Mouse (Mus musculus): ENCODE data around the gene Olfr1475.
"Not testable (repeated sequence)": the region's sequence is repeated elsewhere in the genome, so short reads cannot be mapped to it uniquely, and the experiment has no call there.

Olfr1475 gene

DNA sequence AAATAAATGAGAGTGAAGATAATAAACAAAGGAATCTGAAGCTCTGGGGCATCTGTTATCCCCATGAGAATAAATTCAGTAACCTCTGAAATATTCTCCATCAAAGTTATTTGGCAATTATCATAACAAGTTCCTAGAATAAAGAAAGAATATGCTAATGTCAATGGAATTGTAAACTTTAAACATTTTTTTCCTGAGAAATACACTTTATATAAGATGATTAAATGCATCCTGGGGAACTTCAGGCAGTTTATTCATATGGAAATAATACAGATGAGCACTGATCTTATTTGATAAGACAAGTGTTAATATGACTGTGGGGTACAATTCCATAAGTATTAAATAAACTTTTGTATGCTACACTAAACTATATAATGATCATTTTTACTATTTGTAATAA, at the start of gene Olfr1475:
Gene Olfr1475 (minus strand): TSS at position 101 of the 400 bp plus-strand sequence.
- no peak for DNase-seq (ENCODE audit: low read depth, low spot score)

DNA sequence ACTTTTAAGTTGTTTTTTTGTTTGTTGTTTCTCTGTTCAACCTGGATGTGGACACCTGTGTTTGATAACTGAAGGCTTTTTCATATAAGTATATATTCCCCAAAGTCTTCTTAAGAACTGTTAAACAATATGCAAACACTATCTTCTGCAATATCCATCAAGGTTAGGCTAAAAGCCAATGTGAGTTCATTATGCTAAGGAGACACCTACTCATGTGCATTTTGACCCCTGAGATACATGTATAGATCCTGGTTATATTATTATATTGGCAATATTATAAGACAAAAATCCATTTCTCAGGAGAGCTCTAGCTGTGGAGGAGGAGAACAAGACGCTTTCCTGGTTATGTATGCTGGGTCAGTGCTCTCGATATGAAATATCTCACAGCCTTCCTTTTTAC, 47.6 kb upstream of the Olfr1475 start, which contains the start of gene Olfr1480:
Gene Olfr1480 (plus strand): TSS at position 301 of the 400 bp plus-strand sequence.
- DNase-seq (ENCODE audit: low read depth, low spot score), result no peak

DNA sequence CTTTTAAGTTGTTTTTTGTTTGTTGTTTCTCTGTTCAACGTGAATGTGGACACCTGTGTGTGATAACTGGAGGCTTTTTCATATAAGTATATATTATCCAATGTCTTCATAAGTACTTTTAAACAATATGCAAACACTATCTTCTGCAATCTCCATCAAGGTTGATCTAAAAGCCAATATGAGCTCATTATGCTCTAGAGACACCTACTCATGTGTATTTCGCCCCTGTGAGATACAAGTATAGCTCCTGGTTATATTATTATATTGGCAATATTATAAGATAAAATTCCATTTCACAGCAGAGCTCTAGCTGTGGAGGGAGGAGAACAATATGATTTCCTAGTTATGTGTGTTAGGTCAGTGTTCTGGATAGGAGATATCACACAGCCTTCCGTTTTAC, 20.2 kb upstream of the Olfr1475 start, which contains the start of gene Olfr1477:
Gene Olfr1477 (plus strand): TSS at position 301 of the 400 bp plus-strand sequence.
- no peak for DNase-seq (ENCODE audit: low read depth, low spot score)

DNA sequence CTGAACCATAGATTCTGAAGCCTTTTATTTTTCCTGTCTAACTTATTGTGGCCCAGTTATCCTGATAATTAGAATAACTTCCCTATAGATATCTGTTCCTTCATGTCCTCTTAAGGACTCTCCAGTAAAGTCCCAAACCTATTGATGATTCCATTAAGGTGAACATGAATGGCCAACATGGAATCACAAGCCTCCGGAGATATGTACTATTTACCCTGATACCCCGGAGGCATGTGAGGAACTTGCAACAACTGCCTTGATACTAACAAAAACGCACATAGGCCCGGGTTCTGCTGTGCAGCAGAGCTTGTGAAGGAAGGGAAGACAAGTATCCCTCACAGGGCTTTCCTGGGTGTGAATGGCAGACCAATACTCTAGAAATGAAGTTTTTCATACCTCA, 10.7 kb downstream of the Olfr1475 start, which contains the start of gene Olfr1474:
Gene Olfr1474 (plus strand): TSS at position 301 of the 400 bp plus-strand sequence.
- not testable (repeated sequence) for DNase-seq (ENCODE audit: low read depth, low spot score)

DNA sequence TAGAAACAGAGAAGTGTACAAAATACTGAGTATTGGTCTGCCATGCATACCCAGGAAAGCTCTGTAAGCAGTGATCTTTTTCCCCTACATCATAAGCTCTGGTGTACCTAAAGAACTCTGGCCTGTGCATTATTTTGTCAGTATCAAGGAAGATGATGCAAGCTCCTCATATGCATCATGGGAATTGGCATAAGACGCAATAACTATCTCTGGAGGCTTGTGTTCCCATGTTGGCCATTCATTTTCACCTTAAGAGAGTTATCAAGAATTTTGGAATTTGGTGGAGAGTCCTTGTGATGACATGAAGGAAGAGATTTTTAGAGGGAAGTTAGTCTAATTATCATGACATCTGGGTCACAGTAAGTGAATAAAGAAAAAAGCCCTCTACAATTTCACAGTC, 24.0 kb downstream of the Olfr1475 start, which contains the start of gene Olfr1472:
Gene Olfr1472 (minus strand): TSS at position 101 of the 400 bp plus-strand sequence.
- DNase-seq (ENCODE audit: low read depth, low spot score), result no peak

DNA sequence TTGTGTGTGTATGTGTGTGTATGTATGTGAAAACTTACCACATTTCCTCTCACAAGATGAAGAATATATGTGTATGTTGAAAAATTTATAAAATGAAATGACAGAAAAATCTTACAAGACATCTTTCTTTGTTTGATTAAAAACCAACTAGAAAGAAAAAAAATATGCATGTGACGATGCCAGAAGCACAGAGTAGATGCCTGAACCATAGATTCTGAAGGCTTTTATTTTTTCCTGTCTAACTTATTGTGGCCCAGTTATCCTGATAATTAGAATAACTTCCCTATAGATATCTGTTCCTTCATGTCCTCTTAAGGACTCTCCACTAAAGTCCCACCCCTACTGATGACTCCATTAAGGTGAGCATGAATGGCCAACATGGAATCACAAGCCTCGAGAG, 36.9 kb downstream of the Olfr1475 start, which contains the start of gene Olfr1471:
Gene Olfr1471 (plus strand): TSS at position 301 of the 400 bp plus-strand sequence.
- DNase-seq (ENCODE audit: low read depth, low spot score), result not testable (repeated sequence)

All from mesoderm, embryonic 11.5 days (tissue).